Comparison of ENCODE assay signal across 25 mouse cellular contexts in genomic region chr2:51349614-51350013, GRCm38 (mm10).
DNase-seq lines count a peak whose midpoint lies in the region; ATAC-seq and TF ChIP-seq lines count a peak whose summit lies in the region.
"Had no signal": no experiment of that assay in that cellular context is flagged by ENCODE, and none has a peak within 500 bp of the region (broad histone marks: within the 10 kb centered on the region; RNA-seq: fewer than 3 reads in every experiment).

No protein-coding gene starts in this region.

- no peak for ATAC-seq in heart, embryonic 11.5 days (replicated peaks; ENCODE audit: insufficient number of reproducible peaks, low FRiP score, low TSS enrichment)
- 0 out of 2 replicates have a peak, but pooled peaks have one; percentile 65 for ATAC-seq in limb, embryonic 15.5 days (ENCODE audit: insufficient number of reproducible peaks, low FRiP score, low TSS enrichment, low read depth)
- ATAC-seq: hindbrain, embryonic 16.5 days; intestine, embryonic 15.5 days; liver, embryonic 12.5 days; midbrain, embryonic 15.5 days had no signal

- 68% methylated on average over 2 of the region's 2 CpGs for WGBS in heart, embryonic 11.5 days (ENCODE audit: insufficient replicate concordance)
- WGBS in limb, embryonic 15.5 days = 18% methylated on average over 2 of the region's 2 CpGs

- DNase-seq in cerebellum, postnatal 10 days = peak; percentile 31 to 44
- no peak for DNase-seq in cerebellum, postnatal 25 days
- peak; percentile 16 to 33 for DNase-seq in heart, adult 9 months (ENCODE audit: low spot score in 2 of 2)
- DNase-seq in brain, embryonic 14.5 days (ENCODE audit: low read depth) = peak; percentile 27
- DNase-seq in urinary bladder, postnatal 25 days (ENCODE audit: low spot score) = no peak
- no peak for DNase-seq in kidney, postnatal 36 days
- DNase-seq: adrenal gland, postnatal 36 days; cerebellum, adult 11-12 months; gastrocnemius, adult 2 months; kidney, adult 8-10 months; kidney, postnatal 10 days; left cerebral cortex, postnatal 4 days; lung, adult 2 months; lung, postnatal 36 days; retina, postnatal 1 day; thymus, postnatal 25 days had no signal

- no peak for TF ChIP-seq POLR2A in brain, embryonic 14.5 days (IDR thresholded peaks at IDR 0.05; ENCODE audit: borderline replicate concordance, extremely low read depth, insufficient read depth, insufficient read length, poor library complexity, severe bottlenecking)

- H3K9ac ChIP-seq in heart, embryonic 11.5 days (ENCODE audit: low read depth, low read length) = no peak overlapping the region
- H3K9ac ChIP-seq in limb, embryonic 15.5 days = no peak overlapping the region
- H3K9ac ChIP-seq: heart, embryonic 15.5 days; intestine, embryonic 15.5 days; liver, embryonic 12.5 days; midbrain, embryonic 15.5 days; neural tube, embryonic 13.5 days had no signal

- H3K9me3 ChIP-seq in heart, embryonic 11.5 days (replicated peaks; ENCODE audit: control insufficient read depth, low read length) = no peaks in the 10 kb centered on the region
- no peaks in the 10 kb centered on the region for H3K9me3 ChIP-seq in limb, embryonic 15.5 days
- H3K9me3 ChIP-seq: heart, embryonic 15.5 days; intestine, embryonic 15.5 days; liver, embryonic 12.5 days; midbrain, embryonic 15.5 days; neural tube, embryonic 13.5 days had no signal

- TF ChIP-seq CTCF in brain, embryonic 14.5 days (IDR thresholded peaks at IDR 0.05; ENCODE audit: borderline replicate concordance, extremely low read depth, insufficient read depth, insufficient read length) = no peak

- H3K36me3 ChIP-seq in heart, embryonic 11.5 days (ENCODE audit: control insufficient read depth, insufficient read depth, low read length) = no peaks in the 10 kb centered on the region
- no peaks in the 10 kb centered on the region for H3K36me3 ChIP-seq in limb, embryonic 15.5 days
- H3K36me3 ChIP-seq: heart, embryonic 15.5 days; intestine, embryonic 15.5 days; liver, embryonic 12.5 days; midbrain, embryonic 15.5 days; neural tube, embryonic 13.5 days had no signal

- H3K4me1 ChIP-seq in heart, embryonic 11.5 days (ENCODE audit: control insufficient read depth, insufficient read depth, low read length) = no peaks in the 10 kb centered on the region
- H3K4me1 ChIP-seq in limb, embryonic 15.5 days = peaks cover 13% of the 10 kb centered on the region
- H3K4me1 ChIP-seq: heart, embryonic 15.5 days; intestine, embryonic 15.5 days; liver, embryonic 12.5 days; midbrain, embryonic 15.5 days; neural tube, embryonic 13.5 days had no signal

- H3K27me3 ChIP-seq in heart, embryonic 11.5 days (ENCODE audit: control insufficient read depth, insufficient read depth, low read length) = no peaks in the 10 kb centered on the region
- H3K27me3 ChIP-seq in limb, embryonic 15.5 days = no peaks in the 10 kb centered on the region
- H3K27me3 ChIP-seq: heart, embryonic 15.5 days; intestine, embryonic 15.5 days; liver, embryonic 12.5 days; midbrain, embryonic 15.5 days; neural tube, embryonic 13.5 days had no signal

- no peak overlapping the region for H3K4me3 ChIP-seq in heart, embryonic 11.5 days (ENCODE audit: low read depth, low read length)
- no peak overlapping the region for H3K4me3 ChIP-seq in limb, embryonic 15.5 days
- H3K4me3 ChIP-seq: gastrocnemius, adult 2 months; heart, embryonic 15.5 days; intestine, embryonic 15.5 days; liver, embryonic 12.5 days; midbrain, embryonic 15.5 days; myocyte; neural tube, embryonic 13.5 days had no signal

- H3K27ac ChIP-seq in heart, embryonic 11.5 days (ENCODE audit: low read depth, low read length) = no peak overlapping the region
- peak overlapping the region; percentile 27; the same call in 1 of the 2 replicates for H3K27ac ChIP-seq in limb, embryonic 15.5 days
- H3K27ac ChIP-seq: gastrocnemius, adult 2 months; heart, embryonic 15.5 days; intestine, embryonic 15.5 days; liver, embryonic 12.5 days; midbrain, embryonic 15.5 days; neural tube, embryonic 13.5 days had no signal

- H3K4me2 ChIP-seq in heart, embryonic 11.5 days = no peak overlapping the region
- no peak overlapping the region for H3K4me2 ChIP-seq in limb, embryonic 15.5 days
- H3K4me2 ChIP-seq: heart, embryonic 15.5 days; intestine, embryonic 15.5 days; liver, embryonic 12.5 days; midbrain, embryonic 15.5 days; neural tube, embryonic 13.5 days had no signal

Comparison
In these comparisons a context has a peak if more than half of its experiments do, and no peak if none do; other contexts are left out.
1. DNase-seq: peak in cerebellum, postnatal 10 days (2 of 2), heart, adult 9 months (2 of 2) and brain, embryonic 14.5 days (single experiment); none in cerebellum, postnatal 25 days (0 of 2), urinary bladder, postnatal 25 days (single experiment) and kidney, postnatal 36 days (0 of 2).